Mouse (Mus musculus) stomach, embryonic 15.5 days (tissue): ENCODE data around the gene Eps8l3. TPM values are rescaled to one million over a fixed set of nuclear protein-coding genes. Genes with fewer than 3 reads are reported as not detected.

ENCODE experiments used
- ATAC-seq: fragments of 200-750 bp; cut with Nextera tagmentation; 2 replicates; pipeline ENCODE4 v1.8.0; 2017; ENCODE audit warnings: low read depth, moderate number of reproducible peaks, moderate TSS enrichment; ENCODE audit not compliant: insufficient read depth, low FRiP score
- H3K27ac ChIP-seq: fragments of 300-500 bp; sonication (generic); 2 replicates; pipeline ENCODE4 v1.5.1; 2015; ENCODE audit warnings: mild to moderate bottlenecking, inconsistent platforms
- H3K27me3 ChIP-seq: fragments of 300-500 bp; sonication (generic); replicated peaks from 2 replicates; pipeline ENCODE4 v1.6.1; 2015; ENCODE audit warnings: inconsistent platforms
- H3K36me3 ChIP-seq: fragments of 300-500 bp; sonication (generic); 2 replicates; pipeline ENCODE4 v1.6.1; 2015; ENCODE audit warnings: inconsistent platforms
- H3K4me1 ChIP-seq: fragments of 300-500 bp; sonication (generic); 2 replicates; pipeline ENCODE4 v1.6.1; 2015; ENCODE audit warnings: inconsistent platforms
- H3K4me2 ChIP-seq: fragments of 300-500 bp; sonication (generic); 2 replicates; pipeline ENCODE4 v1.6.1; 2015; ENCODE audit warnings: mild to moderate bottlenecking, inconsistent platforms
- H3K4me3 ChIP-seq: fragments of 300-500 bp; sonication (generic); replicated peaks from 2 replicates; pipeline ENCODE4 v1.5.1; 2015; ENCODE audit warnings: inconsistent platforms
- H3K9ac ChIP-seq: fragments of 300-500 bp; sonication (generic); 2 replicates; pipeline ENCODE4 v1.6.1; 2015; ENCODE audit warnings: inconsistent platforms
- H3K9me3 ChIP-seq: fragments of 300-500 bp; sonication (generic); 2 replicates; pipeline ENCODE4 v1.6.1; 2016; ENCODE audit warnings: inconsistent platforms
- WGBS: fragments of 180-500 bp; shearing (Covaris S2); methylation state at CpG from one replicate; pipeline ENCODE4 v1.1.7; 2015; 5-methylcytosine and 5-hydroxymethylcytosine counted together
- polyA plus RNA-seq: library from polyadenylated mRNA; unstranded; fragments of >200 nt; fragmentation: Nextera tagmentation; extraction: Ambion mirVana; gene quantifications from 2 replicates; pipeline ENCODE4 v1.2.1, GENCODE M21; 2015

The Eps8l3 gene
- polyA plus RNA-seq, 1 experiment from 2014 or later: 34.9 TPM

GRCm38 (mm10) chr3:107931670-107932069, 54.6 kb downstream of the Eps8l3 start, which contains the start of gene Gstm7:
Gstm7 (minus strand) TSS chr3:107931817.
- Histone ChIP-seq H3K9ac (no peak within 1 kb of the TSS), H3K27ac (peak within 1 kb of the TSS; percentile 60; the same call in 1 of the 2 replicates)
- 5% methylated on average over 10 of the region's 10 CpGs for WGBS

GRCm38 (mm10) chr3:107932128-107932527, 55.1 kb downstream of the Eps8l3 start:
- no peaks in the 10 kb centered on the region for H3K4me1 ChIP-seq
- H3K27me3 ChIP-seq: no peaks in the 10 kb centered on the region
- no peak overlapping the region for H3K4me2 ChIP-seq
- 54% methylated on average over 6 of the region's 6 CpGs for WGBS
- no peak overlapping the region for H3K4me3 ChIP-seq
- H3K36me3 ChIP-seq: no peaks in the 10 kb centered on the region
- H3K9ac ChIP-seq: no peak overlapping the region
- H3K9me3 ChIP-seq: no peaks in the 10 kb centered on the region
- ATAC-seq: no peak
- H3K27ac ChIP-seq: no peak overlapping the region; the same call in 1 of the 2 replicates

More at GRCm38 (mm10) chr3:107931670-107932069, 54.6 kb downstream of the Eps8l3 start, which contains the start of gene Gstm7:
- Histone ChIP-seq H3K4me2 (peak within 1 kb of the TSS; percentile 48), H3K27me3 (no peaks in the 10 kb centered on the region), H3K9me3 (no peaks in the 10 kb centered on the region), H3K4me3 (peak within 1 kb of the TSS; percentile 24), H3K36me3 (no peaks in the 10 kb centered on the region), H3K4me1 (no peaks in the 10 kb centered on the region)
- peak; percentile 95 for ATAC-seq

GRCm38 (mm10) chr3:107935268-107935667, 58.2 kb downstream of the Eps8l3 start:
- Histone ChIP-seq H3K4me3 (no peak overlapping the region), H3K4me2 (no peak overlapping the region), H3K27ac (no peak overlapping the region), H3K9me3 (no peaks in the 10 kb centered on the region), H3K27me3 (no peaks in the 10 kb centered on the region), H3K36me3 (no peaks in the 10 kb centered on the region), H3K4me1 (no peaks in the 10 kb centered on the region), H3K9ac (no peak overlapping the region)
- WGBS: 75% methylated on average over 3 of the region's 3 CpGs
- no peak for ATAC-seq

GRCm38 (mm10) chr3:107935888-107936287, 58.9 kb downstream of the Eps8l3 start:
- 47% methylated on average over 3 of the region's 3 CpGs for WGBS
- Histone ChIP-seq H3K27ac (no peak overlapping the region), H3K9me3 (no peaks in the 10 kb centered on the region), H3K4me1 (no peaks in the 10 kb centered on the region), H3K27me3 (no peaks in the 10 kb centered on the region), H3K9ac (no peak overlapping the region), H3K4me3 (no peak overlapping the region), H3K36me3 (no peaks in the 10 kb centered on the region), H3K4me2 (no peak overlapping the region)
- no peak for ATAC-seq

- Histone ChIP-seq H3K27me3 (no peaks in the 10 kb centered on the region), H3K4me1 (no peaks in the 10 kb centered on the region), H3K4me3 (no peak overlapping the region), H3K9me3 (no peaks in the 10 kb centered on the region), H3K9ac (no peak overlapping the region), H3K27ac (no peak overlapping the region), H3K36me3 (no peaks in the 10 kb centered on the region), H3K4me2 (no peak overlapping the region)
- peak; percentile 20; the same call in 1 of the 2 replicates for ATAC-seq
- WGBS: 30% methylated on average over 3 of the region's 3 CpGs
These were observed 62.4 kb downstream of the Eps8l3 start for GRCm38 (mm10) chr3:107939403-107939802.

GRCm38 (mm10) chr3:107939830-107940229, 62.8 kb downstream of the Eps8l3 start:
- Histone ChIP-seq H3K4me2 (no peak overlapping the region), H3K27ac (no peak overlapping the region), H3K4me1 (no peaks in the 10 kb centered on the region), H3K9ac (no peak overlapping the region), H3K27me3 (no peaks in the 10 kb centered on the region), H3K9me3 (no peaks in the 10 kb centered on the region), H3K36me3 (no peaks in the 10 kb centered on the region), H3K4me3 (no peak overlapping the region)
- WGBS: 64% methylated on average over 4 of the region's 4 CpGs
- ATAC-seq: no peak

- no peak for ATAC-seq
- no peak overlapping the region for H3K9ac ChIP-seq
- no peaks in the 10 kb centered on the region for H3K36me3 ChIP-seq
- H3K4me2 ChIP-seq: no peak overlapping the region
- H3K27me3 ChIP-seq: no peaks in the 10 kb centered on the region
- no peak overlapping the region for H3K27ac ChIP-seq
- no peaks in the 10 kb centered on the region for H3K4me1 ChIP-seq
- no peak overlapping the region for H3K4me3 ChIP-seq
- no peaks in the 10 kb centered on the region for H3K9me3 ChIP-seq
- WGBS: 51% methylated on average over 7 of the region's 7 CpGs
These were observed 63.5 kb downstream of the Eps8l3 start for GRCm38 (mm10) chr3:107940524-107940923.

- ATAC-seq: no peak
- 85% methylated on average over 4 of the region's 4 CpGs for WGBS
These were observed 64.2 kb downstream of the Eps8l3 start for GRCm38 (mm10) chr3:107941261-107941660.

More at GRCm38 (mm10) chr3:107941261-107941660, 64.2 kb downstream of the Eps8l3 start:
- H3K4me3 ChIP-seq: no peak overlapping the region
- no peaks in the 10 kb centered on the region for H3K36me3 ChIP-seq
- H3K4me2 ChIP-seq: no peak overlapping the region
- no peak overlapping the region for H3K27ac ChIP-seq
- no peaks in the 10 kb centered on the region for H3K4me1 ChIP-seq
- no peaks in the 10 kb centered on the region for H3K9me3 ChIP-seq
- no peak overlapping the region for H3K9ac ChIP-seq
- no peaks in the 10 kb centered on the region for H3K27me3 ChIP-seq

Other genes starting within 250 kb of the Eps8l3 start
- gene Gm10961, start 245.9 kb upstream of the Eps8l3 start, polyA plus RNA-seq: not detected in 2 replicates
- gene Strip1, start 245.5 kb upstream of the Eps8l3 start, polyA plus RNA-seq: 37.9 and 41.1 TPM in 2 replicates
- gene Ahcyl1, start 180.7 kb upstream of the Eps8l3 start, polyA plus RNA-seq: 73.5 and 84.9 TPM in 2 replicates
- 14.7 and 15.4 TPM in 2 replicates for gene Csf1, start 116.8 kb upstream of the Eps8l3 start, polyA plus RNA-seq
- 149 and 159 TPM in 2 replicates for gene Gstm5, start 18.6 kb downstream of the Eps8l3 start, polyA plus RNA-seq
- gene Gstm7, start 54.6 kb downstream of the Eps8l3 start, polyA plus RNA-seq: 27.1 and 34.6 TPM in 2 replicates
- 9.3 and 12.4 TPM in 2 replicates for gene Gstm6, start 66.5 kb downstream of the Eps8l3 start, polyA plus RNA-seq
- 70.3 and 88.2 TPM in 2 replicates for gene Gstm3, start 92.1 kb downstream of the Eps8l3 start, polyA plus RNA-seq
- 173 and 200 TPM in 2 replicates for gene Gstm2, start 109.2 kb downstream of the Eps8l3 start, polyA plus RNA-seq
- 546 and 570 TPM in 2 replicates for gene Gstm1, start 140.7 kb downstream of the Eps8l3 start, polyA plus RNA-seq
- gene Gstm4, start 167.7 kb downstream of the Eps8l3 start, polyA plus RNA-seq: 23.0 and 28.8 TPM in 2 replicates
- 49.0 and 56.1 TPM in 2 replicates for gene Ampd2, start 209.4 kb downstream of the Eps8l3 start, polyA plus RNA-seq
- 1.8 and 2.5 TPM in 2 replicates for gene Gnat2, start 215.6 kb downstream of the Eps8l3 start, polyA plus RNA-seq